Mouse (Mus musculus): ENCODE results near the gene Fam207a. TPM values are rescaled to one million over a fixed set of nuclear protein-coding genes. Genes with fewer than 3 reads are reported as not detected.

The Fam207a gene
- polyA plus RNA-seq, 1 experiment from 2014 or later, result 24.5 TPM

Other genes starting within 250 kb of the Fam207a start
- 11.7 and 15.3 TPM in 2 replicates for gene Adarb1, start 97.5 kb downstream of the Fam207a start, polyA plus RNA-seq (2015; fragmentation: Nextera tagmentation; extraction: Ambion mirVana)
- gene Itgb2, start 14.5 kb upstream of the Fam207a start, polyA plus RNA-seq (2015; fragmentation: Nextera tagmentation; extraction: Ambion mirVana), result 4.7 and 8.7 TPM in 2 replicates
- 127 and 132 TPM in 2 replicates for gene Pttg1ip, start 65.9 kb upstream of the Fam207a start, polyA plus RNA-seq (2015; fragmentation: Nextera tagmentation; extraction: Ambion mirVana)
- 157 and 170 TPM in 2 replicates for gene Sumo3, start 90.3 kb upstream of the Fam207a start, polyA plus RNA-seq (2015; fragmentation: Nextera tagmentation; extraction: Ambion mirVana)
- 4.6 TPM in 1 of 2 replicates, not detected in the other for gene Gm49325, start 90.4 kb upstream of the Fam207a start, polyA plus RNA-seq (2015; fragmentation: Nextera tagmentation; extraction: Ambion mirVana)
- gene Ube2g2, start 106.5 kb upstream of the Fam207a start, polyA plus RNA-seq (2015; fragmentation: Nextera tagmentation; extraction: Ambion mirVana), result 85.4 and 91.0 TPM in 2 replicates
- 0.10 and 0.28 TPM in 2 replicates for gene Tspear, start 170.8 kb upstream of the Fam207a start, polyA plus RNA-seq (2015; fragmentation: Nextera tagmentation; extraction: Ambion mirVana)
- not detected in 2 replicates for gene Gm19402, start 175.0 kb upstream of the Fam207a start, polyA plus RNA-seq (2015; fragmentation: Nextera tagmentation; extraction: Ambion mirVana)
- not detected in 2 replicates for gene Gm9508, start 181.4 kb upstream of the Fam207a start, polyA plus RNA-seq (2015; fragmentation: Nextera tagmentation; extraction: Ambion mirVana)
- not detected in 2 replicates for gene Gm10272, start 190.8 kb upstream of the Fam207a start, polyA plus RNA-seq (2015; fragmentation: Nextera tagmentation; extraction: Ambion mirVana)
- not detected in 2 replicates for gene Gm10024, start 195.7 kb upstream of the Fam207a start, polyA plus RNA-seq (2015; fragmentation: Nextera tagmentation; extraction: Ambion mirVana)
- gene Gm10142, start 200.0 kb upstream of the Fam207a start, polyA plus RNA-seq (2015; fragmentation: Nextera tagmentation; extraction: Ambion mirVana), result not detected in 2 replicates
- gene Krtap12-1, start 204.8 kb upstream of the Fam207a start, polyA plus RNA-seq (2015; fragmentation: Nextera tagmentation; extraction: Ambion mirVana), result not detected in 2 replicates
- gene Gm10100, start 210.7 kb upstream of the Fam207a start, polyA plus RNA-seq (2015; fragmentation: Nextera tagmentation; extraction: Ambion mirVana), result not detected in 2 replicates
- not detected in 2 replicates for gene Gm18596, start 226.9 kb upstream of the Fam207a start, polyA plus RNA-seq (2015; fragmentation: Nextera tagmentation; extraction: Ambion mirVana)
- not detected in 2 replicates for gene Gm9736, start 235.6 kb upstream of the Fam207a start, polyA plus RNA-seq (2015; fragmentation: Nextera tagmentation; extraction: Ambion mirVana)
- gene Gm3233, start 243.9 kb upstream of the Fam207a start, polyA plus RNA-seq (2015; fragmentation: Nextera tagmentation; extraction: Ambion mirVana), result not detected in 2 replicates

Data from heart, embryonic 16.5 days (tissue).